Mouse (Mus musculus): ENCODE results near the gene Arid1a.

GRCm38 (mm10) chr4:133634043-133634410 lies 122.5 kb downstream of the Arid1a start:
- no peak for TF ChIP-seq EP300 (IDR thresholded peaks at IDR 0.05; ENCODE audit: low read depth)
- TF ChIP-seq CTCF (IDR thresholded peaks at IDR 0.05; ENCODE audit: low read depth): no peak

All from liver, postnatal 0 days (tissue).